Mouse (Mus musculus) erythroblast, adult 5-6 weeks (primary cell): Measurements from ENCODE around the gene Sap30. TPM values are rescaled to one million over a fixed set of nuclear protein-coding genes. Genes with fewer than 3 reads are reported as not detected.
"Not testable (repeated sequence)": the region's sequence is repeated elsewhere in the genome, so short reads cannot be mapped to it uniquely, and the experiment has no call there.

ENCODE experiments used
- ATAC-seq: replicated peaks from 2 replicates; pipeline ENCODE4 v1.8.0; 2016; ENCODE audit warnings: moderate number of reproducible peaks, mild to moderate bottlenecking, moderate TSS enrichment, inconsistent platforms; ENCODE audit not compliant: poor library complexity, low FRiP score, severe bottlenecking
- total RNA-seq, 2 experiments: library from RNA; stranded (forward) in 1 of 2; stranded (reverse) in 1 of 2; fragments of 150-400 nt in 1 of 2; fragments of 200-764, 138-1000 nt in 1 of 2; gene quantifications; 2 replicates each; pipeline versions ENCODE4 v1.2.3 to v1.2.4; 2015 to 2017; ENCODE audit warnings: low replicate concordance in 2 of 2

The Sap30 gene
- total RNA-seq, 2 experiments from 2014 or later, result 13.5 to 13.8 TPM

DNA sequence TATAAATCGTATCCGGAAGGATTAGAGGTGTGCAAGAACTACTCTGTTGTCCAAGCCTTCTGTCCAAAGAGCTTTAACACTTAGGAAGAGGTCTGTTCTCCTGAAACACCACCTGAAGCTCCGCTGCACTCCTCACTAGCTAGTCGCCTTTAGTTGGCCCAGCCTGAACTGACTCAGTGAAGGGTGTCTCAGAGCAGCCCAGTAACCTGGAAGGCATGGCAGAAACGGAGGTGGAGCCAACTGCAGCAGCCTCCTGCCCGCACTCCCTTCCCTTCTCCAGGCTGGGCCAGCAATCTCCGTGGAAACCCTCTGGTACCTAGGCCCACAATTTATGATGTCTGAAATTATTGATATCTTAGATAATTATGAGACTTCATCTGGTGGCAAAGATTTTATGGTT lies 36.9 kb downstream of the Sap30 start:
- no peak for ATAC-seq

DNA sequence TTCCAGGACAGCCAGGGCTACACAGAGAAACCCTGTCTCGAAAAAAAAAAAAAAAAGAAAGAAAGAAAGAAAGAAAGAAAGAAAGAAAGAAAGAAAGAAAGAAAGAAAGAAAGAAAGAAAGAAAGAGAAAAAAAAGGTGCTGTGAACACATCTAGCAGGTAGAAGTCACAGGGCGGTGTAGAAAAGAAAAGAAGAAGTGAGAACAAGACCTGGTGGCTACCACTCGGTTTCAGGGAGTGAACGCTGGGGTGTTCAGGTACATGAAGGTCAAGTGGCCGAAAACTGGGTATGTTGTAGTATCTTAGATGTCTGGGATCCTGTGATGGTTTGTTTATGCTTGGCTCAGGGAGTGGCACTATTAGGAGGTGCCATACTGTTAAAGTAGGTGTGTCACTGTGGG lies 41.8 kb downstream of the Sap30 start:
- not testable (repeated sequence) for ATAC-seq

DNA sequence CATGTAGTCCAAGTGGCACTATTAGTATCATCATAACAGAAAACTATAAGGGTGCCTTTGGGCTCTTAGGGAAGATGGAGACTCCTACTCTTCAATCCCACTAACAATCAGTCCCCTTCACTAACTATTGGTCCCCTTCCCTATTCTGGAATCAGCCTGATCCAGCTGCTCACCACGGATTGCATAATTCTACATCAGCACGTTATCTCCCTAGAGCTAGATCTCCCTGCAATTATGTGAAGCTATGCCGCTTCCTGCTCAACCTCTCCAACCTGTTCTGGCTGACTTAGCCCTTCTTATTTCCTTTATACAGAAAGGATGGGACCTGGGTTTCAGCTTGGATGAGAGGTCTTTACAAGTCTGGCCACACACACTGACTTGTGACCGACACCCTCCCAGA lies 44.4 kb downstream of the Sap30 start:
- ATAC-seq, result no peak

DNA sequence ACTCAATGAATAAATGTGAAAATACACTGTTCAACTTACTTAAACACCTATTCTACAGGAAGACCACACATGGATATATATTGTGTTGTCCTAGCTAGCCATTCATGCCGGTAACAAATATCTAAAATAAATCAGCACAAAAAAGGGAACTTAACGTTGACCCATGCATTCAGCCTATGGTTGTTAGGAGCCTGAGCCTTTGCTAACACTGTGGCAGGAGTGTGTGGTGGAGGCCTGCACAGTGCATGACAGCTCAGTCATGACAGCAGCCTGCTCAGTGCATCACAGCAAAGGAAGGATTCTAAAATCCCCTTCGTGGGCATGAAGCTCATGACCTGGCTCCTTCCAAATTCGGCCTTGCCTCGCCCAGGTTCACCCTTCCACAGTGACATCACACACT lies 46.1 kb downstream of the Sap30 start:
- no peak for ATAC-seq

DNA sequence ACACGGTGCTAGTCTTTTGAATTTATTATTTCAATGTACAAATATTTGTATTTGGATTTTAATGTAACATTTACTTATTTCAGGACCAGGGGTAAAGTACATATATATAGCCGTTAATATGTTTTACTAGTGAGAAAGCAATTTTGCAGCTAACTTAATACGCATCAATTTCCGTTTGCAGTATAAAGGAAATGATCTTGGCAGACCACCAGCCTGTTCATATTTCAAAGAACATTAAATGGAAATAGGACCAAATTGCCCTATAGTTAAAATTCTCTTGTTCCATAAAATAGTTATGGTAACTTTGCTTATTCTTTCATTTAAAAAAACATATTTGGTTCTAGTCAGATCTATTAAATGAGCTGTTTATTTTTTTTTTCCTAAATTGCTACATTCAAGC lies 46.5 kb downstream of the Sap30 start:
- ATAC-seq, result no peak

DNA sequence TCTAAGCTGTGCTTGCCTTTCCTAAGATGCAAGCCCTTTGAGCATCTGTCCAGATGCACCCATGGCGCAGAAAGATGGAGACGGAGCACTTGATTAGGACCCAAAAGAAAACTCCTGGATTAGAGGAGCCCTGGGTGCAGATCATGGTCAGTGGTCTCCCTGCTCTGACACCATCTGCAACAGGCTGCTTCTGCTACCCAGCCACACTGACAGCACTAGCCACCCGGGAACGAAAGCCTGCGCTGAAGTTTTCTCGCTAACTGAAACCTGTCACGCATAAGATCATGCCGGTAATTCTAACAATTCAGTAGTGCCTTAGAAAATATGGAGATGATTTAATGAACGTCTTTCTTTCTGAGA lies 51.2 kb downstream of the Sap30 start:
- no peak for ATAC-seq

DNA sequence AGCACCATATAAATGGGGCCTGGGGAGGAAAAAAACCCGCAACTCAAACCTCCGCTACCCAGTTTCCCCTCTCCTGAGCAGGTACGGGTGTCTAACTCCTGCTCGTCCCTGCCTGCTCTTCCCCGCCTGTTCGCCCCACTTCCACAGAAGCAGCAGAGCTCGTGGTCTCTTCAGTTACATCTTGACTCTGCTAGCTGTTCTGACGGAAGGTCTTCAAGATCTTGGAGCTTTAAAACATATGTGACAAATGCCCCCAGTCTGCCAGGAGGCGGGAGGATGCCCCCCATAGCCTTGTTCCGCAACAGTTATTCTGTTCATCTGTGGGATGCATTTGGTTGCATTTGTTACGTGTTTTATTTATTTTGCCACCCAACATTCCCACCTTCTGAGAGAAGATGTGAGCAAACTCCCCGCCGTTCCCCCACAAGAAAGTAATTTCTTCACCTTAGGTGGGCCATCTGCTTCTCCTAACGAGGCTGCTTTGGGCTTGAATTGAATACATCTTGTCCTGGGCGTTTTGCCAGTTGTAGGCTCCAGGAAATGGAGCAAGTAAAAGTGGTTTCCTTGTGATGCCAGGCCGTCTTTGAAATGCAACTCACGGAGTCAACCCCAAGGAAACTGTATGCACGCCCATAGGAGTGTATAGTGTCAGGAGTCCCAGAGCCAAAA lies 51.8 kb downstream of the Sap30 start:
- ATAC-seq, result no peak

DNA sequence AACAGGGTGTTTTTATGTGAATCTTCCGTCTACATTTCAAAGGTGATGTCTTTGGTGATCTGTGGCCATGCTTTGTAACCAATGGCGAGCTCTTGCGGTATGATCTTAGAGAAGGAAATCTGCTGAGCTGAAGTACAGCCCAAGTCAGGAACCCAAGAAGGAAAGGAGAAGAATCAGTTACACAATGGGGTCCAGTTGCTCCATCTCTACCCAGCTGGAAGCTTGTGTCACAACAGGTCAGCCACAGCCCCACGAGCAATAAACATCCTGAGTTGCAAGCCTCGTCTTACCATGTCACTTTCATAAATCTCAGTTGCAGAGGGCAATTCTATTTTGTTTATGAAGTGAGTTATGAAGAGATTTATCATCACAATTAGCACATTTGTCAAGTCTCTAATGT lies 54.9 kb downstream of the Sap30 start:
- ATAC-seq, result no peak

Other genes starting within 250 kb of the Sap30 start
- not detected in 2 replicates for gene Hand2, start 166.9 kb downstream of the Sap30 start, total RNA-seq (2015; ENCODE audit: low replicate concordance)
- gene Hand2, start 166.9 kb downstream of the Sap30 start, total RNA-seq (2017; ENCODE audit: low replicate concordance), result 0.28 TPM in 1 of 2 replicates, not detected in the other
- 2.5 TPM in 1 of 2 replicates, not detected in the other for gene Scrg1, start 31.9 kb downstream of the Sap30 start, total RNA-seq (2015; ENCODE audit: low replicate concordance)
- gene Scrg1, start 31.9 kb downstream of the Sap30 start, total RNA-seq (2017; ENCODE audit: low replicate concordance), result 2.2 and 4.2 TPM in 2 replicates
- gene Hmgb2, start 24.0 kb upstream of the Sap30 start, total RNA-seq (2015; ENCODE audit: low replicate concordance), result 217 and 220 TPM in 2 replicates
- gene Hmgb2, start 24.0 kb upstream of the Sap30 start, total RNA-seq (2017; ENCODE audit: low replicate concordance), result 219 and 371 TPM in 2 replicates
- 3.3 and 4.6 TPM in 2 replicates for gene Galnt7, start 165.2 kb upstream of the Sap30 start, total RNA-seq (2015; ENCODE audit: low replicate concordance)
- gene Galnt7, start 165.2 kb upstream of the Sap30 start, total RNA-seq (2017; ENCODE audit: low replicate concordance), result 1.3 and 2.2 TPM in 2 replicates